Mouse (Mus musculus) bone marrow macrophage, adult 2 months (primary cell): ENCODE results near the gene Prdm11.

Source experiments
- CTCF ChIP-seq: IDR thresholded peaks from 2 replicates; pipeline ENCODE4 v1.5.1; 2012; ENCODE audit warnings: low read depth, mild to moderate bottlenecking, low read length, moderate library complexity
- POLR2A ChIP-seq: IDR thresholded peaks from 2 replicates; pipeline ENCODE4 v1.6.1; 2012; ENCODE audit warnings: mild to moderate bottlenecking, low read depth, low read length, borderline replicate concordance

DNA sequence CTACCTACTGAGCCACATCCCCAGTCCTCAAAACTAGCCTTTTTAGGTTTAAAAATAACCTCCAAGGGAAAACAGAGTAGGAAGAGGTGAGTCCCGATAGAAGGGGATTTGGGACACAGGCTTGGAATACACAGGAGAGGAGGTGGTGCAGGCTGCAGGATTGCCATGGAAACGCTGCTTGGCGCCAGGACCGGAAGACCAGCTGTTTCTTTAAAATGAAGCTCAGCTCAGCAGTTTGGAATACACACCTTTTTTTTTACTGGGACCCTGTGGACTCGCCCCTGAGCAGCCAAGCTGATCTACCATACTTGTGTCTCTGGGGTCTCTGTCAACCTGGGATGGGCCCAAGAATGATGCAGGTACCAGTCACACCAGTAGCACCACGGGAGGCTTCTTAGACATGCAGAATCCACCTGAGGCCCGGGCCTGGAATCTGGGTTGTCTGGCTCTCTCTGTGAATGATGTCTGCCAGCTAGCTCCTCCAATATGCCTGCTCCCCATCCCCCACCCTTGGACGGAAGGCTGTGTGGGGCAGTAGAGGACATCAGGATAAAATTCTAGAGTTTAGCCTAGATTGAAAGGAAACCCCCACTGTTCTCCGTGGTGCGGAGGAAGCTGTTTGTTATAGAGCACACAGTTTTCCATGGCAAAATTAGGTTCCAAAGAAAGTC lies 111.5 kb downstream of the Prdm11 start:
- TF ChIP-seq POLR2A, result no peak
- TF ChIP-seq CTCF, result no peak
